Mouse (Mus musculus) ES-Bruce4 (cell line): Measurements from ENCODE around the gene Fyn.

ENCODE experiments used
- CTCF ChIP-seq: IDR thresholded peaks from one replicate; pipeline ENCODE4 v1.8.1; 2011; ENCODE audit warnings: low read depth, low read length
- EP300 ChIP-seq: IDR thresholded peaks from 2 replicates; pipeline ENCODE4 v1.6.1; 2011; ENCODE audit warnings: low read depth, low read length; ENCODE audit not compliant: insufficient read depth

DNA sequence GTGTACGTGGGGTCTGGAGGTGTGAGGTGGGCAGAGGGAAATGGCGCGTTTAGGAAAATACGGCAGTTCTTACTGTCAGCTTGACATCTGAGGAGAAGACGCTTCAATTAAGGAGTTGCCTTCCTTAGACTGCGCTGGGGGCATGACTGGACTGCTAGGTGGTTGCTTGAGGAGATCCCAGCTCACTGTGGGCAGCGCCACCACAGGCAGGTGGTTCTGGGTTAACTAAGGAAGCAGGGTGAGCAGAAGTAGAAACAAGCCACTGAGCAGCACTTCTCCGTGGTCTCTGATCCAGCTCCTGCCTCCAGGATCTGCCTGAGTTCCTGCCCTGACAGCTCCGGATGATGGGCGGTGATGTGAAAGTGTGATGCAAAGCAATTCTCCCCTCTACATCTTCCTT, 222.0 kb downstream of the Fyn start:
- TF ChIP-seq CTCF (no peak), EP300 (no peak)
